Mouse (Mus musculus) left cerebral cortex, adult 2 months (tissue): ENCODE data around the gene Tecpr2. TPM values are rescaled to one million over a fixed set of nuclear protein-coding genes. Genes with fewer than 3 reads are reported as not detected.

Experiments
- DNase-seq, 2 experiments: peaks; one replicate each; pipeline ENCODE4 v3.0.0; 2021 to 2022; ENCODE audit warnings: low spot score in 2 of 2, mixed read lengths in 1 of 2; ENCODE audit errors: extremely low spot score in 1 of 2
- H3K27ac ChIP-seq: fragments of 200-600 bp; 2 replicates; pipeline ENCODE4 v1.8.1; 2022
- H3K4me3 ChIP-seq: fragments of 200-600 bp; 2 replicates; pipeline ENCODE4 v1.8.1; 2022
- CTCF ChIP-seq: fragments of 200-600 bp; IDR thresholded peaks from 2 replicates; pipeline ENCODE4 v1.8.1; 2022; ENCODE audit warnings: antibody characterized with exemption, mild to moderate bottlenecking, moderate library complexity
- intact Hi-C: fragments of 180-260 bp; cut with DNase I; formaldehyde crosslinking; loops from one replicate; pipeline ENCODE4 v1.15.1; 2025
- total RNA-seq, 2 experiments: library from RNA; stranded (reverse); gene quantifications; 2 replicates each; pipeline ENCODE4 v1.2.3; 2021

Gene Tecpr2
- total RNA-seq, 2 experiments from 2014 or later = 46.7 to 50.0 TPM

GRCm38 (mm10) chr12:110974726-110975125, 85.7 kb downstream of the Tecpr2 start:
- H3K4me3 ChIP-seq = no peak overlapping the region
- intact Hi-C loops = no loop called here
- H3K27ac ChIP-seq = no peak overlapping the region
- no peak for TF ChIP-seq CTCF
- DNase-seq = no peak

- intact Hi-C loops = no loop called here
- no peak overlapping the region for H3K27ac ChIP-seq
- TF ChIP-seq CTCF = no peak
- DNase-seq = no peak
- no peak overlapping the region for H3K4me3 ChIP-seq
Observed at GRCm38 (mm10) chr12:110975385-110975784, 86.3 kb downstream of the Tecpr2 start.

GRCm38 (mm10) chr12:110975838-110976468, 86.9 kb downstream of the Tecpr2 start:
- DNase-seq = no peak
- intact Hi-C loops = no loop called here
- no peak for TF ChIP-seq CTCF
- Histone ChIP-seq H3K27ac (no peak overlapping the region), H3K4me3 (no peak overlapping the region)

GRCm38 (mm10) chr12:110976589-110977344, 87.7 kb downstream of the Tecpr2 start:
- peak in 1 of 2 experiments; percentile 15 for DNase-seq
- intact Hi-C loops = no loop called here
- H3K4me3 ChIP-seq = no peak overlapping the region
- no peak for TF ChIP-seq CTCF
- no peak overlapping the region for H3K27ac ChIP-seq

- DNase-seq = no peak
- TF ChIP-seq CTCF = no peak
- Histone ChIP-seq H3K4me3 (no peak overlapping the region; the same call in 1 of the 2 replicates), H3K27ac (no peak overlapping the region)
- intact Hi-C loops = no loop called here
Observed at GRCm38 (mm10) chr12:110977345-110977733, 88.3 kb downstream of the Tecpr2 start.

- Histone ChIP-seq H3K4me3 (peak overlapping the region; percentile 76), H3K27ac (peak overlapping the region; percentile 96)
- intact Hi-C loops = no loop called here
- no peak for TF ChIP-seq CTCF
- DNase-seq = no peak
Observed at GRCm38 (mm10) chr12:110977896-110978606, 89.0 kb downstream of the Tecpr2 start.

- intact Hi-C loops = no loop called here
- no peak for TF ChIP-seq CTCF
Observed at GRCm38 (mm10) chr12:110978607-110979406, 89.7 kb downstream of the Tecpr2 start, which contains the start of gene Ankrd9. Gene Ankrd9 (minus strand): TSS chr12:110979040.

GRCm38 (mm10) chr12:110979808-110980207, 90.7 kb downstream of the Tecpr2 start:
- Histone ChIP-seq H3K27ac (no peak overlapping the region), H3K4me3 (no peak overlapping the region)
- TF ChIP-seq CTCF = no peak
- intact Hi-C loops = no loop called here
- no peak for DNase-seq

More at GRCm38 (mm10) chr12:110978607-110979406, 89.7 kb downstream of the Tecpr2 start, which contains the start of gene Ankrd9:
- H3K27ac ChIP-seq = peak within 1 kb of the TSS; percentile 96
- peak within 1 kb of the TSS; percentile 76 for H3K4me3 ChIP-seq
- DNase-seq = peak; percentile 92 to 93

GRCm38 (mm10) chr12:110981736-110982135, 92.7 kb downstream of the Tecpr2 start:
- no peak for DNase-seq
- H3K4me3 ChIP-seq = no peak overlapping the region
- intact Hi-C loops = no loop called here
- H3K27ac ChIP-seq = no peak overlapping the region
- TF ChIP-seq CTCF = no peak

- no peak overlapping the region for H3K27ac ChIP-seq
- intact Hi-C loops = no loop called here
- DNase-seq = no peak
- no peak for TF ChIP-seq CTCF
- H3K4me3 ChIP-seq = no peak overlapping the region
Observed at GRCm38 (mm10) chr12:110983083-110983482, 94.0 kb downstream of the Tecpr2 start.

GRCm38 (mm10) chr12:110983714-110984113, 94.7 kb downstream of the Tecpr2 start:
- no peak for DNase-seq
- Histone ChIP-seq H3K27ac (no peak overlapping the region), H3K4me3 (no peak overlapping the region)
- intact Hi-C loops = no loop called here
- TF ChIP-seq CTCF = no peak

GRCm38 (mm10) chr12:110984598-110984997, 95.5 kb downstream of the Tecpr2 start:
- intact Hi-C loops = no loop called here
- no peak overlapping the region for H3K4me3 ChIP-seq
- TF ChIP-seq CTCF = no peak
- DNase-seq = no peak
- H3K27ac ChIP-seq = no peak overlapping the region
